Mouse (Mus musculus): ENCODE data around the gene Alk. TPM values are rescaled to one million over a fixed set of nuclear protein-coding genes. Genes with fewer than 3 reads are reported as not detected.

The Alk gene
- total RNA-seq, 2 experiments from 2014 or later, result 0.06 TPM; not detected in 1

DNA sequence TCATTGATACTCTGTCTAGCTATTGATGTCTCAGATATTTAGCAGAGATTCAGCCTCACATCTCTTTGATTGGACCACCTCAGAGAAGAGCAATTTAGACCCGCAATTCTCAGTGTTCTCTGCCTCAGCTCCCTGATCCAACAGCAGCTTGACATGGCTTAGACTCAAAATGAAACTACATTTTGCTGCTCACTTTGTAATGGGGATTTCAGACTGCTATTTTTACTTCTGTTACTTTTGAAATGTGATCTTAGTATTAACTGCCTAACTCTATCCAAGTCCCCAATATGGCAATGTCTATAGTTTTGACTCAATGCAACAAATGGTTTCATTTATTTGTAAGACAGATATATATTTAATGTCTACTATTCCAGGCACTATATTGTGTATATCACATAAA, 332.8 kb downstream of the Alk start:
- DNase-seq (ENCODE audit: low spot score in 2 of 2), result no peak

DNA sequence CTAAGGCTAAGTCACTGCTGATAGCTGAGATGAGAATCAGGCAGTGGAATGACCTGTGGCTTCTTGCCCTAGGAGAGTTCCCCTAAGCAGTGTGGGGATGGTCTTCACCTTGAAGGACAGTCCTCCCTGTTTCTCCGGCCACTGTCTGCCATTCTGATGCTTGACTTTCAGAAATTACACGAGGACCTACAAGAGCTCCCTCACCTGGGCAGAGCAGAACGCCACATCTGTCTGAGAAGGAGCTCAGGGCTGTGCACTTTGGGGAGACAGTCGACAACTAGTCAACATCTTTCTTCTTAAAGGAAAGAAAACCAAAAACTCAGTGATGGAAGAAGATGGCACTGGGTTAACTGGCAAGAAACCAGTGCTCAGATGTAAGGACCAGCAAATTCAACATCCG, 335.9 kb downstream of the Alk start:
- DNase-seq (ENCODE audit: low spot score in 2 of 2), result no peak

DNA sequence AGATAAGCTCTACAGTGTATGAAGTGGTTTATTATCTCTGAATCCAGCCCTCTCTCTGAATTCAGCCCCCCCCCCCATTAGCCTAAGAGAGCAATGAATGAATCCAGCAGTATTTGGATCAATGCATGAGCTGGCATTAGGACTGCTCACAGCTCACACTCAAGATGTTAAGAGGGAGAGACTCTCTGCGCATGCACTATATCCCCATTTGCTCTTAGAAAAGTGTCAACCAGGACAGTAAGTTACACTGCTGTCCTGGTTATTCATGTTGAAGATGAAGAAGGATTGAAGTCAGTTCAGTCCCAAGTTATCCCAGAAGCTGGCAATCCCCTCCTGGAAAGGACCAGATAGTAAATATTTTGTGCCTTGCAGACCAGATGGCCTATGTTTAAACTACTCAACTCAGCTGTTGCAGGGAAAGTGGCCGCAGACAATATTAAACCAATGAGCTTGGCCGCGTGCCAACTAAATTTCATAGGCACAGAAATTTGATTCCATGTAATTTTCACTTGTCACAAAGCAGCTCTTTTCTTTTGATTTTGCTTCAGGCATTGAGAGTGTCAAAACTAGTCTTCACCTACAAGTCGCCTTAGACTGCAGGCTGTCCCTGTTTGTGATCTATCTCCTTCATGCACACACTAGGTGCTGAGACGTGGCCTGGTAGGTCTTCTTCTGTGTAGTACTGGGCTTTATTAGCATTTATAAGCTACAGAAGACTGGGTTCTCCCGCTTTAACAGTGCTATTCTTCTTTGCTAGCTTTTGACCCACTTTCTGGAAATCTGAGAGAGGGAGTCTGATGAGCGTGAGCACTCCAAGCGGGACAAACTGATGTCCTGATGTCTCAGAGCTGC, 339.0 kb downstream of the Alk start:
- no peak for DNase-seq (ENCODE audit: low spot score in 2 of 2)

DNA sequence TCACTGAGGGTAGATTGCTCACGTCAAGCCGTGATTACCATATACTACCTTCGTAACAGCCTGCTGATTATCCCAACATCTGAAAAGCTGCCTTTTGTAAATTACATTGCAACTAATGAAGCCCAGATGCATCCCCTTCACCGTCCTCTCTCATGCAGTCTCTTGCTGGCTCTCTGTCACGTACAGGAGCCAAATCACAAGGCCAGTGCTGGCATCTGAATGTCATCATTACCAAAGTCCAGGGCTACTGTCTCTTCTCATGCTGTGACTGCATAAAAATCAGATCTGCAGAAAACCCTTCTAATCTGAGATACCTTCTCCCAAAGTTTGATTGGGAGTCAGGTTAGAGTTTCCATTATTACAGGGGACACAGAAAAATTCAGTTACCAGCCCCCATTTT, 351.0 kb downstream of the Alk start:
- DNase-seq (ENCODE audit: low spot score in 2 of 2), result no peak

DNA sequence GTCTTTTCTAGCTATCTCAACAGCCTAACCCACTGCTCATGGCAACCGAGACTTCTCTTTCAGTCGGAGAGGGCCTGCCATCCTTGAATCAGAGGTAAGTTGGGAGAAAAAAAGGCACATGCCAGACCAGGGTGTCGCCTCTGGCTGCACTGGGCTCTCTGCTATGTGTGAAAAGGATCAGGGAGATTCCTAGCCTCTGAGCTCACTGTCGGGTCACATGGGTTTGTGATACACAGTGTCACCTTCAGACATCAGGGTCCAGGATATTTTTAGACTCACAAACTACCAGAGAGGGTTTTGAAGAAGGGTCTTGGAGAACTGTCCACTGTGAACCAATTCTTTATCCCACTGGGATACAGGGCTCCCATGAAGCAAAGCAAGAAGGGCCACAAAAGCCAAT, 352.9 kb downstream of the Alk start:
- DNase-seq (ENCODE audit: low spot score in 2 of 2), result no peak

DNA sequence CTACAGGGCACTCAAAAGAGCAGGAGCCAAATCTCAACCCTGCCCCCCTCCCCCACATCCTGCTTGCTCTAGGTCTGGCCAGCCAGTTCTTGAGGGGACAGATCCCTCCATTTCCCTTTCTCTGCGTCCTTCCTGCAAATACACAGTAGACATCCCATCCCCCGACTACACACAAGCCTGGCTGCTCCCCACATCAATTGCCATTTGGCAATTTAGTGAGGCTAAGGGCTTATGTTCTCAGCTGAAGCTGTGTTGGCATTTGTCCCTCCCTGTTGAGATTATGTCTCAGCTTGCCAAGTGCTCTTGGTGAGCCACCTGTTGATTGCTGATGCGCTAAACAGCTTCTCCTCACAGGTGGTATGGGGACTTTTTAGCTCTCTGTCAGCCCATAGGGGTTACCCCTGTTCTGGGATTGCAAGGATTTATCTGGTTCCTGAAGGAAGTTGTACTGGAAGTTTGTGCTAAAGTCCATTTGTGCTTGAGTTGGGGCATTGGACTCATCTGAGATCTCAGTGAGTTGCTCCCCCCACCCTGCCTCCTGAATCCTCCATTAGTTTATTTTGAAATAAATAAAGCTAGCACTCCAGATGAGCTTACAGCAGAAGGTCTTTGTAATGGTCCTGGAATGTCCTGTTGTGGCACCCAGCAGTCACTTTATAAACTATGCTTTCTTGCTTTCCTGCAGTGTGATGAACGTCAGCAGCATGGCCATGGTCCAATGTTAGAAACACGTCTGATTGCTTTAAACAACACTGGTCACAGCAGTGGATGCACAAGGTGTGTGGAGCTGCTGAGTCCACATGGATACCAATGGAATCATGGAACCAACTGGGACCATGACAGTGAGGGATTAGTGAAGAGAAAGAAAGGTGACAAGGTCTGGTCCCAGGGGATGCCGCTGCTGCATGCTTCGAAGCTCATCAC, 353.7 kb downstream of the Alk start:
- no peak for DNase-seq (ENCODE audit: low spot score in 2 of 2)

DNA sequence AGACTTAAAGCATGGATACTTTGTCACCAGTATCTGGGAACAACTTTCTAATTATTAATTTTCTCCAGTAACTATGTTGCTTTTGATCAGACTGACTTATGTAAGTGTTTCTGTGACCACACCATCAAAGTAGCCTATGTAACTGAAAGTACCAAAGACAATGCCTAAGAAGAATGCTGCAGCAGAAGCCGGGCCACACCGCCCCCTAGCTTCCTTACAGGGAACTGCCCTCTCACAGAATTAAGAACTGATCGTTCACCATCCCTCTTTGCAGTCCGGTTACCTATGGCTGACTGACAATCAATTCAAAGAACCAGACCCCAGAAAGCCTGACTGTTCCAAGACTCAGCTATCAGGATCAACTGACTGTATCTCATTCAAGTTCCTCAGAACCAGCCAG, 362.4 kb downstream of the Alk start:
- DNase-seq (ENCODE audit: low spot score in 2 of 2), result peak; percentile 16 to 37

DNA sequence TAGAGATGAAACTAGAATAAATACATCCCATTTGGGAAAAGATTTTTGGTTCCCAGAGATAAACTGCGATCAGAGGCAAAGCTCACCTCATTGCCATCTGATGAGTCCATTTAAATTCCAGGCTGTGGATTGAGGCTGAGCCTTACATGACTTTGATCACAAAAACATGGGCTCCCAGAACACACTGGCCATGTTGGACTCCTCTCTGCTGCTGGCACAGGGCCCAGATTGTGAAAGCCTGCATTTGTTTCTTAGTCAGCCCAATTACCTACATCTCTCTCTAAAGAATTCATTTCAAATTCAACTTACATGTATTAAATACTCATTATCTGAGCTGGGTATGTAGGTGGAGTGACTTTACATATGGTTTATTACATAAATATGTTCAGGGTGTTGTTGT, 367.1 kb downstream of the Alk start:
- DNase-seq (ENCODE audit: low spot score in 2 of 2), result peak in 1 of 2 experiments; percentile 22

DNA sequence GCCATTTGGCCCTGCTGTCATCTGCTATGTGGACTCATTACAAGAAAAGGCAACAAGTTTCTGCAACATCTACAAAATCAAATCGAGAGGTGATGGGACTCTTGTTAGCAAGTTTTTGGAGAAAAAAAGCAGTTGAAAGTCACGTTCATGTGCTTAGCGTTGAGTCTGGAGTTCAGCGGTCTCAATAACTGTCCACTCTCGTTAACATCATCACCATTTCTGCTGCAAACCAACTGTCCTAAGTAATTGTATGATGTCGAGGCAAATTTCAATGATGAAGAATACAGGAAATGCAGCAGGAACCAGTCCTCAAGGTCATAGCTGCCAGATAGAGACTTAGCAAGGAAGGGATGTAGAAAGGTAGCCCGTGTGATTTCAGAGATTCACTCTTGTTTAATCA, 373.5 kb downstream of the Alk start:
- DNase-seq (ENCODE audit: low spot score in 2 of 2), result no peak

DNA sequence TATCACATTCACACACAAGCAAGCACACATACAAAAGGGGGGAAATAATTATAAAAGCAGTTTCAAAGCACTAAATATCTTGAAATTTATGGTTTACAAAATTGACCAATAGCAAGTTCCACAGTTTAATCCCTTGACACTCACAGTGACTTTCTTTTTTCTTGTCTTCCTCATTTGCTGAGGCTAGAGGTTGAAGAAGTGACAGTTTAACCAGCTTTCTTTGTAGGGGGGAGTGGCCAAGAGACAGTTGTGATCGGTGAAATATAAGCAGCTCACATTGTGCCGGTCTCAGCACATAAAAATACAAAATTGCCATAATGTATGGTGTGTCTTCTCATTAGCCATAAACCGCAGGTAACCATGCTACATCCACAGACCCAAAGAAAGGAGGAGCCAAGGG, 385.6 kb downstream of the Alk start:
- DNase-seq (ENCODE audit: low spot score in 2 of 2), result no peak

DNA sequence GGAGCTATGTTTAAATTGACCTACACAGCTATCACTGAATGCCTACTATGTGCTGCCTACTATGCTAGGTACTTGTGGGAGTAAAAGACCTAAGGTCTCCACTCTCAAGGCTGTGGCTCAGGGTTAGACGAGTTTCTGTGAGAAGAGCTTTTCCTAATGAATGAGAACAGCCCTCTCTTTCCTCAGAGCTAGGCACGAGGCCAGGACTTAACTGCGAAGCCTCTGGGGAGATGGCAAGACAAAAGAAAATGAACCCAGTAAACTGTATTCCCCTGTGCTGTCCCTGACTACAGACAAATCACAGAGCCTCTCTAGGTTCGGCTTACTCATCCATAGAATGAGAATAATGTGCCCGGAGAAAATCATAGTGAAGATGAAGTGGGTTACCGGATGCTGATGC, 406.9 kb downstream of the Alk start:
- DNase-seq (ENCODE audit: low spot score in 2 of 2), result no peak

DNA sequence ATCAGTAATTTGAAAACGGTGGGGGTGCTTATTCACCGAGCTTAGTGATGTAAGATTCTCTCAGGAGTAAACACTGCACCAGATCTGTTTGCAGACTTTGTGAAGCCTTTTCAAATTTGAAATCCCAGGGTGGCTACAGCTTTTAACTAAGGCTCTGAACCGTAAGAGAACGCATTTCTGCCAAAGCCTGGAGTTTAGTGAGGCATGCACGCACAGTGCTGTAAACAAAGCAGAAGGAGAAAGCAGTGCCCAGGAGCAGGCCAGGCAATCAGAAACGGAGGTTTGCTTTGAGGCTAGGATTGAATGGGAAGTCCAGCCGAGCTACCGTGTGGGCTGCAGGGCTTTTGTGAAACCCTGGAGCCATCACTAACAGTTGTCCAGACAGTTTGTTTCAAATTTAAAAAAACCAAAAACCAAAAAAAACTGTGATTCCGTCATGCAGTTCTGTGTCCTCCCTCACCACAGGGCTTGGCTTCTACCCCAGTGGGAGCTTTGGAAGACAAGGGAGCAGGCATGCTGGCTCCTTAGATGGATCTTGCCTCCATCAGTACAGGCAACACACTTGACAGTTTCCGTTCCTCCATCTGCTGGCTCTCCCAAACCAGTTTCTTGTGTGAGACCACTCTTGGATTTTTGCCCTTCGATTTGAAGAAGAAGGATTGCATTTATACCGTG, 409.3 kb downstream of the Alk start:
- no peak for DNase-seq (ENCODE audit: low spot score in 2 of 2)

DNA sequence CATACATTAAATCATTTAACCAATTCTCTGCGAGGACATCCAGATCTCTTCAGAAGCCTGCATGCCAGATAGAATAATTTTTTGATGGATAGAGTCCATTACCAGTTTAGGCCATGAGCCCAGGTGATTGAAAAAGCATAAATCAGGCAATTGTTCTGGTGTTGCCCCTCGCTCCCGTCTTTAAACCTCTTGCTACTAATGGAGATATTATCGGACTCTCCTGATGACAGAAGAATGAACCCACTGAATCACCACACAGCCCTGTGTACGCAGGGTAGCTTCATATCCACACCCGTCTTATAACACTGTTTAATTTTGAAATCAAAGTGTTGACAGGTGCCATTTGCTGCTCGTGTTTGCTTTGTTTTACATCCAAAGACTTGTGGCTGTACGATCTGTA, 413.9 kb downstream of the Alk start:
- no peak for DNase-seq (ENCODE audit: low spot score in 2 of 2)

DNA sequence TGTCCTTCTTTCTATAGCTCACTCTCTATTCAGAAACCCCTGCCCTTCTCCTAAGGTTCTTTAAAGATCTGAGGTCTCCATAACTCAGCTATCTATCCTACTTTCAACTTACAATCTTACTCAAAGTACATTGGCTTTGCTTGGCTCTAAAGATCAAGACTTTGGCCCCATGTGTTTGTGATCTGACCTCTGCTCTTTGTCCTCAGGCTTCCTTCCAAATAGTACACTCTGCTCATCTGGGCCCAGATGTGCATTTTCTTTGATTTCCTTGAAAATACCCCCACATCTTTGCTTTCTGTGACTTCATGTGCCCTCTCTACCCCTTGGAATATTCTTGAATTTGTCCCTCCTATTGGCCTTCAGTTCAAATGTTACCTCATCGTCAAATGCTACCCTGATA, 417.4 kb downstream of the Alk start:
- DNase-seq (ENCODE audit: low spot score in 2 of 2), result no peak

DNA sequence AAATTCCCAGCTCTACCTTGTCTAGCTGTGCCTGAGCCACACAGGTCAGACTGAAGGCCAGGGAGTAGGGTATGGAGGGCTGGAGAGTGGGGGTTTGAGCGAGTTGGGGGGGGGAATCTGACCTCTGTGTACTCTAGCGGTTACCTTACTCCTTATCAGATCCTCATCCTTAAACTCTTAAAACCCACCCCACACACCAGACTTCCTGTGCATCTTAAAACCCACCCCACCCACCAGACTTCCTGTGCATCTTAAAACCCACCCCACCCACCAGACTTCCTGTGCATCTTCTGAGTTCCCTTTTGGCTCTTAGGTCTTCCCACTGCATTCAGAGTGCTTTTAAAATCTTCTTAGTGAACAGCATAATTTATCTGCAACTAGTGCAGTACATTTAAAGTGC, 422.0 kb downstream of the Alk start:
- no peak for DNase-seq (ENCODE audit: low spot score in 2 of 2)

DNA sequence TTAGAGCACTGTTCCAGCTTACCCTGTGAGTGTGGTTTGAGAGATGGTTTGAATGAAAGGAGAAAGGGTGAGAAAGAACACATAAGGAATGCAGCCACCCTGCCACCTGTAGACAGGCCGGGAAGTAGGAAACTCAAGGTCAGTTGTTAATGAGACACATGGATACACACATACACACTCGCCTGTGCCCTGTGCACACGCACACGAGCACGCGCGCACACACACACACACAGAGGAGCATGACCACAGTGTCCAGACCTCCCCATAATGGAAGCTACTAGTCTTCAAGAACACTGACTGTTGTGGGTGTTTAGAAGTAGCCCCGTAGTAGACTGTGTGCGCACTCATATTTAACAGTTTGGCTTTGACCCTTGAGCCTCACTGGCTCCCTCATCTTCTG, 424.2 kb downstream of the Alk start:
- no peak for DNase-seq (ENCODE audit: low spot score in 2 of 2)

DNA sequence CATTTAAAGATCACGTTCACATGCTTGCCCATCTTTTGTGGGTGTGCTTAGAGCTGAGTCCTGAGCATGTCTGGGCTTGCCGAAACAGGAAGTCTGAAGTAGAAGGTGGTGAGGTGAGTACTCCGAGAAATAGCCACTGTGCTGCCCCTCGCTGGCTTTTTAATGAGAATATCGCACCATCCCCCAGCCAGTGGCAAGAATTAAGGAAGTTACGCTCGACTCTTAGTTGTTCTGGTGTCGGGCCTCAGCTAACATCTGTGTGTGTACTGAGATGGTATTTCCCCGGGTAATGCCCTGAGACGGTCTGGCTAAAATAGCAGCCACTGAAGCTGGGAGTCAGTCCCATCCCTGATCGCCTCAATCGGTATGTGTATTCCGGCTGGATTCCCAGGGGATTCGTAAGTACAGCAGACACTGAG, 424.7 kb downstream of the Alk start:
- DNase-seq (ENCODE audit: low spot score in 2 of 2), result no peak

DNA sequence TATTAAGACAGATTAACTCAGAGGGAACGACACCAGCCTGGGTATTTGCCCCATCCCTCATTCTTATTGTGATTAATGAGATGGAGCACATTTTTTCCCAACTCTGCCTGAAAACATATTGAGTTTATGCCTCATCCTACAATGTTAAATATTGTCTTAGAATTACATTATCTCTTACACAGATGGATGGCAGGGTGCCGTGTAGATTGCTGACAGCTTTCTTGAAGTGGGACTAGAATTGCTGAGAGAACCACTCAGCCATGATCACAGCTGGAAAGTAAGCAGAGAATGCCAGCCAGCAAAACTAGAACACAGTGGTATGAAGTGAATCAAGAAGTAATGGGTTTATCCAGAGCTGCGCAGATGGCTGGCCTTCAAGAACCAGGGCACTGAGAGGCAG, 430.6 kb downstream of the Alk start:
- no peak for DNase-seq (ENCODE audit: low spot score in 2 of 2)

DNA sequence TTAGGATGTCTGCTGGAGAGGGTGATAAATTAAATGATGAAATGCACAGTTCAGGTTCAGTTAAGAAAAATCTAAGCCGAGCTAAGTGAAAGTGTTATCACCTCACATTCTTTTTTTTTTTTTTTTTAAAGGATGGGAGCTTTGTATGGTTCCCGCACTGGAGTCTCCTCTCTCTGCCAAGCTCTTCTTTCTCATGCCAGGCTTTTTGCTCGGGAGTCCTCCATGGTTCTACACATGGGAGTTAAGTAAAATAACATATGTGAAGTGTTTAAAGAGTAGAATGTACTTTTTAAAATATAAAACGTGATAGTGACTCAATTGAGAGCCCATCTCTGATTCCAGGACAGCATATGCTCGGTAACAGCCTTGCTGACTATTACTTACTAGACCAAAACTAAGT, 436.3 kb downstream of the Alk start:
- DNase-seq (ENCODE audit: low spot score in 2 of 2), result no peak

DNA sequence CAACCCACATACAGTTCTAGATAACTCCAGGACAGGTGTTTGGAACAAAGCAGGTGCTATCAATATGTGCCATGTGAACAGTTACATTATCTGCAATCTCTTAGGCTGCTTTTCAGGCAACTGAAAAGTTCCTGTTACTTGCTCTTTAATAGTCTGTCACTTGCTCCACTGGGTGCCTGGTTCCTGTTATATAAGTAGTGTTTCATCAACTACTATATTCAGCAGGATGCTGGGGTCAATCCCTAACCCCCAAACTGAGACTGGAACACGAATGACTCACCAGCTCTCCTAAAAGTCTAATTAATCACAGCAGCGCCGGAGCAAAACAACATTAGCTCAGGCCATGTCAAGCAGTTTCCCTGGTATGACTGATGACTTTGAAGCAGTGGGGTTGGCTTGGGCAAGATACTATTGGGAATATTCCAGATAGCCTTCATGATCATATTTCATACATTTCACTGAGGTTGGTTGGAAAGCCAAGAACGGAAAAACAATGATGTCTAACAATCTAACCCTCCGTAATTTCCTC, 445.5 kb downstream of the Alk start:
- no peak for DNase-seq (ENCODE audit: low spot score in 2 of 2)

DNA sequence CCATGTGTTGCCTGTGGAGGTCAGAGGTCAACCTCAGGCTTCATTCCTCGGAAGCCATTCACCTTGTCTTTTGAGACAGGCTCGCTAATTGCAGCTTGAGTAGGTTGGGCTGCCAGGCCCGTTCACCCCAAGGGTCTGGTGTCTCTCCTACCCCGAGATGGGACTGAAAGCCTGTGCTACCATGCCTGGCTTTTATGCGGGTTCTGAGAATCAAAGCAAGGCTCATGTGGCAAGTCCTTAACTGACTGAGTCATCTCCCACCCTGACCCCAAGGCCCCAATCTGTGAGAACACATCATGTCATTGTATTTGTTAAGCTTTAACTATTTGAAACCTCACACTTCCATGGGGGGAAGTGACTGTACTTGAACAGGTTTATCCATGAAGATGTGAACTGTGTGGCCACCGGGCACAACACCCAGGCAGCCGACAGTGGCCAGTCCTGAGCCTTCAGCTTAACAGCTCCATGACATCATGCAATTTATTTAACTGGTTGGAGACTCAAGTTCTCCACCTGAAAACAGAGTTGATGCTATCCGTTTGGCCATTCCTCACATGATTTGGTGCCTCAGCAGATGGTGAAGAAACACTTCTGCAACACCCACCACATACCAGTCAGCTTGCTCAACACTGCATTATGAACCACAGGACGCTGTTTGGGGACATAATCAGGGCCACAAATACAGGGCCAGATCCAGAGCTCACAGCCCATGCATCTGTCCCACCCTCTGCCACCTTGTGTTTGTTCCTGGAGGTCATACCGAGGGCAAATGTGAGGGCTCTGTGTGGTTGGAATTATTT, 446.4 kb downstream of the Alk start:
- DNase-seq (ENCODE audit: low spot score in 2 of 2), result no peak

All from adrenal gland, adult 18-20 months (tissue).